Mouse (Mus musculus): ENCODE results near the gene Tsg101.

GRCm38 (mm10) chr7:46859031-46859430, 60.7 kb downstream of the Tsg101 start:
- TF ChIP-seq CTCF (IDR thresholded peaks at IDR 0.05) (no peak), EP300 (IDR thresholded peaks at IDR 0.05) (no peak)
